Mouse (Mus musculus) neural tube, embryonic 15.5 days (tissue): ENCODE results near the gene Prps1l1. TPM values are rescaled to one million over a fixed set of nuclear protein-coding genes. Genes with fewer than 3 reads are reported as not detected.

Experiments used
- ATAC-seq: fragments of 200-750 bp; cut with Nextera tagmentation; 2 replicates; pipeline ENCODE4 v1.8.0; 2017; ENCODE audit warnings: mild to moderate bottlenecking, moderate TSS enrichment, moderate library complexity; ENCODE audit not compliant: low FRiP score
- H3K27ac ChIP-seq: fragments of 300-500 bp; sonication (generic); replicated peaks from 2 replicates; pipeline ENCODE4 v1.5.1; 2015; ENCODE audit warnings: mild to moderate bottlenecking, inconsistent platforms
- H3K27me3 ChIP-seq: fragments of 300-500 bp; sonication (generic); replicated peaks from 2 replicates; pipeline ENCODE4 v1.6.1; 2015; ENCODE audit warnings: inconsistent platforms
- H3K36me3 ChIP-seq: fragments of 300-500 bp; sonication (generic); 2 replicates; pipeline ENCODE4 v1.6.1; 2015; ENCODE audit warnings: inconsistent platforms
- H3K4me1 ChIP-seq: fragments of 300-500 bp; sonication (generic); 2 replicates; pipeline ENCODE4 v1.6.1; 2015; ENCODE audit warnings: inconsistent platforms
- H3K4me2 ChIP-seq: fragments of 300-500 bp; sonication (generic); 2 replicates; pipeline ENCODE4 v1.6.1; 2015; ENCODE audit warnings: inconsistent platforms, mild to moderate bottlenecking, moderate library complexity
- H3K4me3 ChIP-seq: fragments of 300-500 bp; sonication (generic); replicated peaks from 2 replicates; pipeline ENCODE4 v1.5.1; 2015; ENCODE audit warnings: mild to moderate bottlenecking, inconsistent platforms
- H3K9ac ChIP-seq: fragments of 300-500 bp; sonication (generic); replicated peaks from 2 replicates; pipeline ENCODE4 v1.6.1; 2015; ENCODE audit warnings: mild to moderate bottlenecking, inconsistent platforms
- H3K9me3 ChIP-seq: fragments of 300-500 bp; sonication (generic); replicated peaks from 2 replicates; pipeline ENCODE4 v1.6.1; 2016; ENCODE audit warnings: inconsistent platforms
- WGBS: fragments of 180-500 bp; shearing (Covaris S2); methylation state at CpG from one replicate; pipeline ENCODE4 v1.1.7; 2015; ENCODE audit warnings: mixed read lengths; 5-methylcytosine and 5-hydroxymethylcytosine counted together
- polyA plus RNA-seq: library from polyadenylated mRNA; unstranded; fragments of >200 nt; fragmentation: Nextera tagmentation; extraction: Ambion mirVana; gene quantifications from 2 replicates; pipeline ENCODE4 v1.2.1, GENCODE M21; 2015

Gene Prps1l1
- polyA plus RNA-seq = not detected in 2 replicates

DNA sequence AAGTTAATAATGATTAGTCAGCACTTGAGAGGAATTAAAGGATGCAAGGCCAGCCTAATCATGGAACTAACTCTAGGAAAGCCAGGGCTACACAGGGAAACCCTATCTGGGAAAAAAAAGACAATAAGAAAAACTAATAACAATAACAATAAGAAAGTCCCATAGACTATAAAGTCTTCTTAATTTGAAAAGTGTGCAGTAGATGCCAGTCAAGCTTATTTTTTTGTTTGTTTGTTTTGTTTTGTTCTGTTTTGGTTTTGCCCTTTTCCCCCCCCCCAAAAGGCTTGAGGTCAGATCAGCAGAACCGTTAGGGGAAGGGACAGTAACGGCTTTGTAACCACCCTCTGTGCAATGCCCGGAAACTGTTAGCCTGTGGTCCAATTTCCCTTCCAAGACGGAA lies at the start of gene Prps1l1:
Gene Prps1l1 (plus strand): TSS at position 301 of the 400 bp plus-strand sequence.
- Histone ChIP-seq H3K9me3 (no peaks in the 10 kb centered on the region), H3K4me2 (no peak within 1 kb of the TSS), H3K9ac (no peak within 1 kb of the TSS), H3K27ac (no peak within 1 kb of the TSS), H3K4me1 (no peaks in the 10 kb centered on the region), H3K27me3 (no peaks in the 10 kb centered on the region), H3K4me3 (no peak within 1 kb of the TSS), H3K36me3 (no peaks in the 10 kb centered on the region)
- WGBS = 87% methylated on average over 4 of the region's 4 CpGs
- no peak for ATAC-seq

DNA sequence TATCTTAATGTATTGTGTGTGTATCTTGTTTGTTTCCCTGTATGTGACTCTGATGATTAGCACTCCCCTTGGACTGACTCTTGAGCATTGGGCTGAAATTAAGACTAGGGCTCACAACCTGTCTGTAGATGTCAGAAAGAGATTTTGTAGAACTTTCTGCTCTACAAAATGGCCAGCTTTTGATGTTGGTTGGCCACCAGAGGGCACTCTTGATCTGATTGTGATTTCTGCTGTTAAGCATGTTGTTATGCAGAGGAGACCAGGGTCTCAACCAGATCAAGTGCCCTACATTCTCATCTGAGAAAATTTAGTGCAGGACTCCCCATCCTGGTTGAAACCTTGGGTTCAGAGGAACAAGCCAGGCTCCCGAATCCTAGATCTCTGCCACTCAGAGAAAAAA lies 46.6 kb upstream of the Prps1l1 start:
- H3K4me2 ChIP-seq = no peak overlapping the region
- no peak overlapping the region for H3K9ac ChIP-seq
- H3K4me1 ChIP-seq = no peaks in the 10 kb centered on the region
- H3K27ac ChIP-seq = no peak overlapping the region
- no peaks in the 10 kb centered on the region for H3K27me3 ChIP-seq
- H3K4me3 ChIP-seq = no peak overlapping the region
- 92% methylated on average over 1 of the region's 1 CpGs for WGBS
- no peaks in the 10 kb centered on the region for H3K36me3 ChIP-seq
- ATAC-seq = no peak
- H3K9me3 ChIP-seq = no peaks in the 10 kb centered on the region

DNA sequence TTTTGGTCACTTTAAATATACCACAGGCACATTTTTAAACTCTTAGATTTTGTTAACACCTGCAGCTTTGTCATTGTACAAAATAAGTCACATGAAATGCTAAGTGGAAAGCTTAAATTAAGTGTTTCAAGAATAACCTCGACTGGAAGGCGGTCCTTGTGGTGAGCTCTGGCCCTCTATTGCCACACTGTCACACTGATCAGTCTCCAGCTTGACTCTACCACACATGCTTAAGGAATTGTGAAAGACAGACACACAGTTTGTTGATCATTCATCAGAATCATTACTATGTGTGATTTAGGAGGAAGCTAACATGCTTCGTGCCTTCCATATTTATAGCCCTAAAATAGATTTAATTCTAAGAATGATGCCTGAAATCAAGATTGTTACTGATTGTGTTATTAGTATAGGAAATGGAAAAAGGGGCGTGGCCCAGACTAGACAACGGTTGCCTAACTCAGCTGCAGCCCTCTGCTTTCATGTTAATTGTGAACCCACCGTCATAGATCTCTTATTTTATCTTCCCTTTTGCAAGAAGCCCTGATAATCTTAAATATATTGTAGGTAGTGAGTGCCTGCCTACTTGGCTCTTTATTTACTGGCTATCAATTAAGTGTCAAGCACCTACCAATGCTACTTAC lies 35.4 kb upstream of the Prps1l1 start:
- no peaks in the 10 kb centered on the region for H3K9me3 ChIP-seq
- no peaks in the 10 kb centered on the region for H3K4me1 ChIP-seq
- no peak for ATAC-seq
- WGBS = 84% methylated on average over 6 of the region's 6 CpGs
- no peaks in the 10 kb centered on the region for H3K36me3 ChIP-seq
- no peak overlapping the region for H3K27ac ChIP-seq
- H3K4me3 ChIP-seq = no peak overlapping the region
- no peaks in the 10 kb centered on the region for H3K27me3 ChIP-seq
- no peak overlapping the region for H3K4me2 ChIP-seq
- H3K9ac ChIP-seq = no peak overlapping the region

DNA sequence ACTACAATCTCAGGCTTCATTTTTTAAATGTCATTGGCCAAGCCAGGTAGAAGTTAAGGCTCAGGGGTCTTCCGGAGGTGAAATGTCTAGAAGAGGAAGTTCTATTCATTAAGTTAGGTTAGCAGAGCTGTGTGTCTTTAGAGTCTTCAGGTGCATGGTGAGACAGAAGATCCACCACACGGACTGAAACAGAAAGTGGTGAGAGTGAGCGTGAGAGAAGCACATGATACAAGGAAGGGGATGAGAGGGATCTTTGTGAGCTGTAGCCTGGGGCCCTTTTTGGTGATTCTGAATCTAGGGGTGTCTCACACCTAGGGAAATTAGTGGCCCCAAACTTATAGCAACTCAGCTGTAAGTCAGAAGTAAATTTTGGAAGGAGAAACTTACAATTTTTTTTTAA lies 8.6 kb upstream of the Prps1l1 start:
- H3K4me2 ChIP-seq = no peak overlapping the region
- ATAC-seq = no peak
- 95% methylated on average over 3 of the region's 3 CpGs for WGBS

DNA sequence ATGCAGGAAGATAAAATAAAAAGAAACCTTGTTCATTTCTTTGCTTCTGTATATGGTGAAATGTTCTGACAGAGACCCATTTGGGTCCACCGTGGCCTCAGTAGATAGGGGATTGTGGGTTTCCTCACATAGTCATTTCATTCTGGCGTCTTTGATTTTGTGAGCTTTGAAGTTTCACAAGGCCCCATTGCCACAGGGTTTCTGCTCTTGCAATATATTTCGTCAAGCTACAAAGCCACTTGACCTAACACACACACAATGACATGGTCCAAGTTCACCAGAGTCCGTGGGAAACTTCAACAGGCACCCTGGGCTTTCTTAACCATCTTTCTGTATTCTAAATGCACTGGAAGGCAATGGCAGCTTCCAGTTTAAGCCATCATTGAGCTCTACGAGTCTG lies 1.3 kb downstream of the Prps1l1 start:
- H3K27ac ChIP-seq = no peak overlapping the region
- no peak overlapping the region for H3K4me2 ChIP-seq
- no peak overlapping the region for H3K4me3 ChIP-seq
- H3K9me3 ChIP-seq = no peaks in the 10 kb centered on the region
- no peaks in the 10 kb centered on the region for H3K27me3 ChIP-seq
- 89% methylated on average over 5 of the region's 5 CpGs for WGBS
- no peak for ATAC-seq
- H3K9ac ChIP-seq = no peak overlapping the region
- H3K36me3 ChIP-seq = no peaks in the 10 kb centered on the region
- no peaks in the 10 kb centered on the region for H3K4me1 ChIP-seq

More for the DNA sequence above, 8.6 kb upstream of the Prps1l1 start:
- Histone ChIP-seq H3K9me3 (no peaks in the 10 kb centered on the region), H3K27me3 (no peaks in the 10 kb centered on the region), H3K4me3 (no peak overlapping the region), H3K27ac (no peak overlapping the region), H3K36me3 (no peaks in the 10 kb centered on the region), H3K4me1 (no peaks in the 10 kb centered on the region), H3K9ac (no peak overlapping the region)

DNA sequence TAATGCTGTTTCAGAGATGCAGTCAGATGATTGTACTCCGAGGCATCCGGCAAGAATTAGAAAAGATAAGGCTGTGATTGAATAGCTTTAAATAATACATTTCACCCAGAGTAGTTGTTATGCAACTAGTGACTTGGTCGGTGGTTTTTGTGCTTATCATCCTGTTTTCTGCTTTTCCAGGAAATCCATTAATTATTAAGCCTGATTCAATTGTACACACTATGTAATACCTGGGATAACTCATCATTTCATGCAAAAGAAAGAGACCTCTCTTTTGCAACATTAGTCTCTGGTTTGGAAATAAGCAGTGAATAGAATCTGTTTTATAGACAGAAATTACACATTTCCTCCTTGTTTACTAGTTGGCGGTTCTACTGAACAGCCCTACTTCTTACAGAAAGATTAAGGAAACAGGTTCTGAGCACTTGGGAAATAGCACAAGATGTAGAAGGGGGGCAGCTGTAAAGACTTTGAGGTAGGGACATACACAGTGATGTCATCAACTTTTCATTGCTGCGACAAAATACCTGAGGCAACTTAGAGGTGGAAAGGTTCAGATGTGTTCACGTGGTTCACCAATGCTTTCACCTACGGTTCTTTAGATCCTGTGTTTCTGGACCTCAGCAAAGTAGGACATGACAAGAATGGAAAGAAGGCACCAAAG lies 5.1 kb downstream of the Prps1l1 start:
- 84% methylated on average over 7 of the region's 7 CpGs for WGBS
- ATAC-seq = no peak
- Histone ChIP-seq H3K4me3 (no peak overlapping the region), H3K27ac (no peak overlapping the region), H3K36me3 (no peaks in the 10 kb centered on the region), H3K27me3 (no peaks in the 10 kb centered on the region), H3K4me1 (no peaks in the 10 kb centered on the region), H3K9ac (no peak overlapping the region), H3K4me2 (no peak overlapping the region), H3K9me3 (no peaks in the 10 kb centered on the region)

DNA sequence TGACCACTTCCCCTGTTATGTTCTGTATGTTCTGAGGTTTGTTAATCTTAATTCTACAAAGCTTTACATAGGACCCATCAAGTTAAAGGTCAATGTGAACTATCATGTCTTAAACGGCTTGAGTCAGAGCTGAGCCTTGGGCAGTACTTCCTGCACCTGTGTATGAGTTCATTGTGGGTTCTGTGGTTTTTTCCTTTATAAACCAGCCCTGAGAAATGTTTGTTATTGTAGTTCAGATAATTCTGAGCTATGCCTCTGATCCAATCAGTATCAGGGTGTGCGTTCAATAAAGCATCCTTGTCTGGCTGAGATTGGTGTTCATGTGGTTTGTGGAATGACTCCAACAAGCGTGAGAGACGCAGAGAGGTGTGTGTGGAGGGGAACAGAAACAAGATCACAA lies 5.8 kb downstream of the Prps1l1 start:
- Histone ChIP-seq H3K9ac (no peak overlapping the region), H3K27me3 (no peaks in the 10 kb centered on the region), H3K4me3 (no peak overlapping the region), H3K9me3 (no peaks in the 10 kb centered on the region), H3K36me3 (no peaks in the 10 kb centered on the region), H3K4me1 (no peaks in the 10 kb centered on the region), H3K27ac (no peak overlapping the region), H3K4me2 (no peak overlapping the region)
- 85% methylated on average over 4 of the region's 4 CpGs for WGBS
- ATAC-seq = no peak

DNA sequence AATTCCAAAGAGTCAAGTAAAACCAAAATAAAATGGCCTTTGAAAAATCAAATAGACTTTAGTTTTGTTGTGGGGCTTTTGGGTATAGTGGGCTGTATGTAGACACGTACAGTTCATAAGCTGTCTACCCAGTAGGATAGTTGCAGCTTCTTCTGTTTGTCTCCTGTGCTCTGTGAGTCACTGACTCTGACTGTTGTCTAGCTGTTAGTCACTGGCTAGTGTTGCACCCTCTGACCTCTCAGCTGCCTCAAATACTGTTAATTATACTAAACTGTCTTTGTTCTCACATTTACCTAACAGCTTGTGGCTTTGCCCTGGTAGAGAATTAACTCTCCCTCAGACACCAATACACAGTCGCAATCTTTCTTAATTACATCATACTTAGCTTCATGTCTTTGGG lies 7.3 kb downstream of the Prps1l1 start:
- no peaks in the 10 kb centered on the region for H3K4me1 ChIP-seq
- H3K9ac ChIP-seq = no peak overlapping the region
- H3K36me3 ChIP-seq = no peaks in the 10 kb centered on the region
- H3K4me3 ChIP-seq = no peak overlapping the region
- H3K27ac ChIP-seq = no peak overlapping the region
- H3K9me3 ChIP-seq = no peaks in the 10 kb centered on the region
- H3K27me3 ChIP-seq = no peaks in the 10 kb centered on the region
- no peak for ATAC-seq
- WGBS = 79% methylated on average over 2 of the region's 2 CpGs
- H3K4me2 ChIP-seq = no peak overlapping the region

DNA sequence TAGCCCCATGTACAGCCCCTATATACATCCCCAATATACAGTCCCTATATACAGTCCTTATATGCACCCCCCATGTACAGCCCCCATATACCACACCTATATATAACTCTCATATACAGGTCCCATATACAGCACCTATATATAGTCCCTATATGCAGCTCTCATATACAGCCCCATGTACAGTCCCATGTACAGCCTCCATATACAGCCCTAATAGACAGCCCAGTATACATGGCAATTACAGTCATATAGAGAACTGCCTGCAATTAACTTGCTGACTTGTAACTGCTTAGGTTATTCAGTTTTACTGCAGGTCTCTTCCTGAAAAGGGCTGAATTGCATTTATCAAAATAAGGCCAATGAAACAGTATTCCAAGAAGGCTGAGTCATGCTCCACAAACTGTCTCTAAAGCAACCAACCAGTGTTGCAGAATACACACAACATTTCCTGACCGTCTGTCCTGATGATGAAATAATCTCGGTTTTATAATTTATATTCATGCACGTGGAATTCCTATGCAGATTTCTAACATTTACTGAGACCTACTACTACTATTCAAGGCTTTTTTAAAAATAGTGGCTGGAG lies 13.1 kb downstream of the Prps1l1 start:
- Histone ChIP-seq H3K4me3 (no peak overlapping the region), H3K4me2 (no peak overlapping the region), H3K27me3 (no peaks in the 10 kb centered on the region), H3K4me1 (0 out of 2 replicates have a peak, but pooled peaks cover 2% of the 10 kb centered on the region), H3K27ac (no peak overlapping the region), H3K36me3 (no peaks in the 10 kb centered on the region), H3K9ac (no peak overlapping the region), H3K9me3 (no peaks in the 10 kb centered on the region)
- ATAC-seq = no peak
- WGBS = 86% methylated on average over 3 of the region's 3 CpGs

DNA sequence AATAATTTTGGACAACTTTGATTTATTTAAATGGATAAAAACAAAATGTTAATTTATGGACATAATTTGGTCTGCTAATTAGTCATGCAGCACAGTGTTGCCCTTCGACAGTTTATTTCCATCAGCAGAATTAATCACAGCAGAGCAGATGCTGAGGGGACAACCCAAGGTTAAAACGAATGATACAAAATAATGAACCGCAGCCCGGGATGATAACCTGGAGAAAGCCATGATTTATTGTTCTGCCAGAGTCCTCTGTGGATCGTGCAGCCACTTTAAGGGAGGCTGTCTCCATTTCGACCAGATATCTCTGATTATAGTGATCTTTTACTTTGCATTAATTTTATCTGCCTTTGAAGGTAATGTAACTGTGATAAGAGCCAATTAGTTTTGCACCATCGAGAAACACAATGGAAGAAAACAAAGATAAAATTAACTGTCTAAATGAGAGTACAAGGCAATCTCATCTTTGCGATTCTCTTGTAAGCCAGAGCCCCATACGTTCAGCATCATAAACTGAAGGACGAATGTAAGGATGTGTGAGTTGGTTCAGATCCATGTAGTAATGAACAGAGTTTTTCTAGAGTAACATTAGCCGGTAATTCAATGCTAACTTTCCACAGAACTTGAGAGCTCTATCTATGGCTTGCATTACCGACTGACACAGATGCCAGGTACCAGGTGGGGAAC lies 14.4 kb downstream of the Prps1l1 start:
- Histone ChIP-seq H3K4me3 (no peak overlapping the region), H3K9me3 (no peaks in the 10 kb centered on the region), H3K27me3 (no peaks in the 10 kb centered on the region), H3K4me1 (0 out of 2 replicates have a peak, but pooled peaks cover 2% of the 10 kb centered on the region), H3K4me2 (no peak overlapping the region), H3K9ac (no peak overlapping the region), H3K27ac (peak overlapping the region; percentile 52; the same call in 1 of the 2 replicates), H3K36me3 (no peaks in the 10 kb centered on the region)
- 40% methylated on average over 12 of the region's 12 CpGs for WGBS
- ATAC-seq = peak; percentile 50; the same call in 1 of the 2 replicates

DNA sequence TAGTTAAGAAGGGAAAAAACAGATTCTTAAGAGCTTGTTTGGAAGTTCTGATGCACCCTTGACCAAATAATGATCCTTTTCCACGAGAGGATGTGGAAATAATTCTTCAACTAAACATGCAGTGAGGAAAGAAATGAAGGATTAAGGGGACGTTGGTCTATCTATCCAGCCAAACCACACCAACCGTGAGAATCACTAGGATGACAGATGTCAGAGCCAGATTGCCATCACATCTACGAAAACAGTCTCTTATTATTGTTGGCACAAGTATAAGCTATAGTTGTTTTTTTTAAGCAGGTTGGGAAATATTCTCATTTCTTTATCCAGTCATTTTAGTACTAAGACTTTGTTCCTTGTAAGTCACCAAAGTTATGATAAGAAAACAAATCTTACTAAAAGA lies 15.8 kb downstream of the Prps1l1 start:
- H3K27me3 ChIP-seq = no peaks in the 10 kb centered on the region
- H3K4me2 ChIP-seq = no peak overlapping the region
- H3K27ac ChIP-seq = no peak overlapping the region
- 0 out of 2 replicates have a peak, but pooled peaks cover 2% of the 10 kb centered on the region for H3K4me1 ChIP-seq
- 62% methylated on average over 4 of the region's 4 CpGs for WGBS
- H3K36me3 ChIP-seq = no peaks in the 10 kb centered on the region
- ATAC-seq = no peak
- H3K4me3 ChIP-seq = no peak overlapping the region
- H3K9ac ChIP-seq = no peak overlapping the region
- no peaks in the 10 kb centered on the region for H3K9me3 ChIP-seq

DNA sequence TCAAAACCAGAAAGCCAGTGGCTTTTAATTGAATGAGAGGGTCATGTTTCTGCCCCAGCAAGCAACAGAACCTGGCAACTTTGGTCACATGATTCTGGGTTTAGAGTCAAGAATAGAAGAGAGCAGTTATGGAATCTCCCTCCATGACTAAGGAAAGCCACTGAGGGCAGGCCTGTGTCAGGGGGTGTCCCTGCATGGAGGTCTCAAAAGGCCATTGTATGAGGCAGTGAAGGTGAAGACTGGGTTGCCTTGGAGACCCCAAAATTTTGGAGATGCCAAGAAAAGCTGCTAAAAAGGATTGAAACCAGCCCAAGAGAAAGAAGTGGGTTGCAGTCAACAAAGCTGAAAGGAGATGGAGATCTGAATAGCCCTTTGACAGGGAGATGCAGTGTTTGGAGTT lies 21.2 kb downstream of the Prps1l1 start:
- no peak for ATAC-seq
- no peaks in the 10 kb centered on the region for H3K27me3 ChIP-seq
- H3K9ac ChIP-seq = no peak overlapping the region
- H3K9me3 ChIP-seq = no peaks in the 10 kb centered on the region
- no peak overlapping the region for H3K27ac ChIP-seq
- H3K36me3 ChIP-seq = no peaks in the 10 kb centered on the region
- H3K4me3 ChIP-seq = no peak overlapping the region
- H3K4me2 ChIP-seq = no peak overlapping the region
- H3K4me1 ChIP-seq = peaks cover 8% of the 10 kb centered on the region
